Mouse (Mus musculus) CD4-positive, CD25-positive, alpha-beta regulatory T cell, adult 4 months (primary cell): Measurements from ENCODE around the gene A430078G23Rik. TPM values are rescaled to one million over a fixed set of nuclear protein-coding genes. Genes with fewer than 3 reads are reported as not detected.
"Not testable (repeated sequence)": the region's sequence is repeated elsewhere in the genome, so short reads cannot be mapped to it uniquely, and the experiment has no call there.

ENCODE experiments used
- ATAC-seq: one replicate; pipeline ENCODE4 v1.8.0; 2017
- polyA plus RNA-seq, 2 experiments: library from polyadenylated mRNA; unstranded; fragments of 100-300 nt; shearing (Covaris generic); gene quantifications; one replicate each; pipeline ENCODE4 v1.2.1; 2017

A430078G23Rik gene
- 10 to 100 TPM; 38.2 to 52.0 TPM for polyA plus RNA-seq

- ATAC-seq = peak; percentile 50
These were observed at the start of gene A430078G23Rik for GRCm38 (mm10) chr8:3353189-3353810. A430078G23Rik (plus strand) TSS chr8:3353415.

DNA sequence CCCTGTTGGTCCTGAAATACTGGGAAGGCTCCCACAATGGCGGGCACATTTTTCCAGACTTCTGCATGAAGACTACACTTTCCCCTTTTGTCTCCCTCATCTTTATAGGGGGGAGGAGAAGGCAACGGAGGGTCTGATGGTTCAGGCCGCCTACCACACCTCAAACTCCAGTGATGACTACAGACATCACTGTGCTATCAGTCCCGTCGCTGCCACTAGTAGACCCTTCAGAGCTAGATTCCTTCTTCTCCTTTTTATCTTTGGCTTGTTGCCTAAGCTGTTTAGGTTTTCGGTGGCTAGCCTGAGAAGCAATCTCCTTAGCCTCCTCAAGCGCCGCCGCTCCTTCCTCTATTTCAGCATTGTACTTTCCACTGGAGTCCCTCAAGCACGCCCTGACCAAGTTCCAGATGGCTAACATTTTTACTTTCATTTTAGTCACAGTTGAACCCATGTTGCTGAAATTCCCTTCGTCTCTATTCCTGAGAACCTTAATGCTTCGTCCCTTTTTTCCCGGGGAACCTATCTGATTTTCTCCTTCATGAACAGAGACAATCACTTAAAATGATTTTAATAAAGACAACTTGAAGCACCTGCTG is 44.9 kb upstream of the A430078G23Rik start:
- ATAC-seq = not testable (repeated sequence)

DNA sequence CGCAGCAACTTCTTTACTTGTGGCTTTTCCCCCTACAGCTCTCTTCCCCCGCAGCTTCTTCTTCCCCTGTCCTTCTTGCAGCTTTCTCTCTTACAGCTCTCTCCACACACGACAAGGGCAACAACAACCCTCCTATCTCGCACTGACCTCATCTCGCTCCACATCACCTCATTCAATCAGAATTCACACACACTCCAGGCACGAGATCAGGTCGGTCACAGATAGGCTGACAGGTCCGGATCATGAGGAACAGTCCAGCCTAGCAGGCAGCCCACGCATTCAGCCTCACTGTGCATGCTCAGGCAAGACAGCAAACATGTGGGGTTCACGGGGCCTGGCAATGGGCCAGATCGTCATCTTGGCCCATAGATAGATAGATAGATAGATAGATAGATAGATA is 43.6 kb upstream of the A430078G23Rik start:
- no peak for ATAC-seq

- no peak for ATAC-seq
These were observed 41.7 kb upstream of the A430078G23Rik start for GRCm38 (mm10) chr8:3311482-3311881.

- not testable (repeated sequence) for ATAC-seq
These were observed 39.8 kb upstream of the A430078G23Rik start for GRCm38 (mm10) chr8:3313417-3313816.

DNA sequence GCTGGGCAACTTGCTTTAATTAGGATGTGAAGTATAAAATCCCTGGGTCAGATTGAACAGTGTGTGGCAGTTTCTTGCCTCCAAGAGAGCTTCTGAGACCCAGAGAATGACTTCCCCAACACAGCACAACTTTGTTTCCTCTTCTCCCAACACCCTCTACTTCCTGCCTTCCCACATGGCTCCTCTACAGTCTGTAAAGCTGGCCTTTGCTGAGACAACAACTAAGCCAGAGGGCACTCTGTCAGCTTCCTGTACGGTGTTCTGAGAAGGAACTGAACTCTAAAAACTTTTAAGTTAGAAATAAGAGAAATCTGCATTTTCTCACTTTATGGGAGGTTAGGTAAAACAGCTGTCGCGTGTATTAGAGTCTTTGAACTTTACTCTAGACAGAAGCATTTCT is 39.4 kb upstream of the A430078G23Rik start:
- no peak for ATAC-seq

DNA sequence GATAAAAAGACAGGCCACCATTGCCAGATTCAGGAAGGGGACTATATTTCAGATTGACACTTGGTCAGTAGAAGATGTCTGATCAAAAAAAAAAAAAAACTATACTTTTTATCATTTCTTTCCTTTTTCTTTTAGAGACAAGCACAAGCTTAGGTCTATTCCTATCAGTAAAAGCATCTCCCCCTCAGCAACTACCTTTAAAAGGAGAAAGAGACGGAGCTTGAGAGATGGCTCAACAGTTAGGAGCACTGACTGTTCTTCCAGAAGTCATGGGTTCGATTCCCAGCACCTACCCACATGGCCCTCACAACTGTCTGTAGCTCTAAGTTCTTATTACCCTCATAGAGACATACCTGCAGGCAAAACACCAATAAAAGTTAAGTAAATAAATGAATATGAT is 38.9 kb upstream of the A430078G23Rik start:
- ATAC-seq = no peak

DNA sequence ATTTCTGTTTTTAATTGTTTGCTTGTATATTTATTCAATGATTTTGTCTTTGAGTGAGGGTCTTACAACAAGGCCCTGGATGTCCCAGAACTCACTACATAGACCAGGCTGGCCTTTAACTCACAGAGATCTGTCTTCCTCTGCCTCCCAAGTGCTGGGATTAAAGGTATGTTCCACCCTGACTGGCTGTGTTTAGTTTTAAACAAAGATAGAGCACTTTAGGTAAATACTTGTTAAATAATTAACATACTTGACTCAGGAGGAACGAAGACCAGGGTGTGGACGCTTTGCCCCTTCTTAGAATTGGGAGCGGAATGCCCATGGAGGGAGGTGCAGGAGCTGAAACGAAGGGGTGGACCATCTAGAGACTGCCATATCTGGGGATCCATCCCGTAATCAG is 36.6 kb upstream of the A430078G23Rik start:
- no peak for ATAC-seq

DNA sequence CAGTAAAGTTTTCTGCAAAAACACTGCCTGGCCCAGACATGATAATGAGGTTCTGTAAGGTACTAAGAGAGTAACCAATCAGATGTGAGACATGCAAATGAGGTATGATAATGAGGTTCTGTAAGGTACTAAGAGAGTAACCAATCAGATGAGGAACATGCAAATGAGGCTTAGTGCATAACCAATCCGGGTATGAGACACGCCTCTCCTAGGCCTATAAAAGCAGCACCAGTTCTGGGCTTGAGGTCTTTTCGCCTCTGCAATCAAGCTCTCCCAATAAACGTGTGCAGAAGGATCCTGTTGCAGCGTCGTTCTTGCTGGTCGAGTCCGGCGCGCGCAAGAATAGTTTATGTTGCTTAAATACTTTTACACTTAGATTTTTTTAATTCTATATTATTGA is 33.9 kb upstream of the A430078G23Rik start:
- ATAC-seq = not testable (repeated sequence)

DNA sequence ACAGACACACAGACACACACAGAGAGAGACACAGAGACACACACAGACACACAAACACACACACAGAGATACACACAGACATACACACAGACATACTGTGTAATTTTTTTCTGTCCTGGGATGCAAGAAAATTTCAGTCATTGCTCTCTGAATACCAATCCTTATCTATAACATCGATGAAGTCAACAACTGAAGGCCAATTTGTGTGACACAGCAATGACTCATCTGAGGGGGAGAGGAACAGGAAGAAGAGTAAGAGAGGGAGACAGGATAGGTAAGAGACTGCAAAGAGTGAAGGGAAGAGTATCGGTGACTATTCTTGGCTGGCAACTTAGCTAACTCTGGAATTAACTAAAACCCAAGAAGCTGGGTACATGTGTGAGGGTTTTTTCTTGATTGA is 29.0 kb upstream of the A430078G23Rik start:
- peak; percentile 78 for ATAC-seq

DNA sequence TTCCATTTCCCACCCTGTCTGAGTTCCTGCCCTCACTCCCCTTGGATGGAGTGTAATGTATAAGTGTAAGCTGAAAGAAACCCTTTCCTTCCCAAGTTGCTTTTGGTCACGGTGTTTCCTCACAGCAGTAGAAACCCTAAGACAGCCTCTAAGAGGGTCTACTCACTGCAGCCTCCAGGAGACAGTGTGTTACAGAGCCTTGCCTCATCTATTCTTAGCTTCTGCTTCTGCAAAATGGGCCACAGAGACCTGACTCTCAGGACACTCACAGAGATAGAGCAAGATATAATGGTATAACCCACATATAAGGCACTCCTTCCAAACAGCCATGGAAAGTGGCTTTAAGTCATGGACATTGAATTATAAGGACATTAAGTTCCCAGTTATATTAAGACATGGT is 26.2 kb upstream of the A430078G23Rik start:
- ATAC-seq = no peak

GRCm38 (mm10) chr8:3327538-3328245 is 25.5 kb upstream of the A430078G23Rik start:
- peak; percentile 71 for ATAC-seq

GRCm38 (mm10) chr8:3330662-3331061 is 22.6 kb upstream of the A430078G23Rik start:
- peak; percentile 53 for ATAC-seq

DNA sequence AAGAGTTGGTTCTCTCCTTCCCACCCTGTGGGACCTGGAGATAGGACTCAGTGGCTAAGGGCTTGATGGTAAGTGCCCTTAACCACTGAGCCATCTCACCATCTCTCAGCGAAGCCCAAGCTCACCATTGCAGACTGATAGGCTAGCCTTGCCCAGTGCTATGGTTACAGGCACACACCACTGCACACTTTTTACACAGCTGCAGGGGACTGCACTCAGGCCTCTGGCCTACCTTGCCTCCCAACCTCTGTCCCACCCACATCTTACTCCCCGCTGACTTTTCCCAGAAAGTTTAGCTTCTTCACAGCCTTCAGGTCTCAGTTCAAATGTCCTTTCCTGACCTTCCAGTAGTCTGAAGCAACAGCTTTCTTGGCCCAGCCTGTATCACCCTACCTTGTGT is 21.5 kb upstream of the A430078G23Rik start:
- ATAC-seq = no peak

DNA sequence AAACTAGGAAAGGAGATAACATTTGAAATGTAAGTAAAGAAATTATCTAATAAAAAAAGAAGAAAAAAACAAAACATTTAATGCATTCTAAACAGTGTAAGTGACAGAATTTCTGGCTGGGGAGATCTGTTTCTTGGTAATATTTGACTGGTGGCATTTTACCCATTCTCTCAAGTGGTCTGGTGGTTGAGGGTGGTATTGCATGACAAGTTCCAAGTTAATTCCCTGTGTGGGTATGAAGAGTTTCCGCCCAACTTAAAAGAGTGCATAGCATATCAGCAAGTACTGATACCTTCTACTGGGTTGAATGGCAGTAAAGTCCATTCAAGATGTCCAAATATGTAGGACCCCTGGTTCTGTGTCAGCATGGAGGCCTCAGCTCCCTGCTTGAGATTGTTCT is 17.3 kb upstream of the A430078G23Rik start:
- no peak for ATAC-seq

DNA sequence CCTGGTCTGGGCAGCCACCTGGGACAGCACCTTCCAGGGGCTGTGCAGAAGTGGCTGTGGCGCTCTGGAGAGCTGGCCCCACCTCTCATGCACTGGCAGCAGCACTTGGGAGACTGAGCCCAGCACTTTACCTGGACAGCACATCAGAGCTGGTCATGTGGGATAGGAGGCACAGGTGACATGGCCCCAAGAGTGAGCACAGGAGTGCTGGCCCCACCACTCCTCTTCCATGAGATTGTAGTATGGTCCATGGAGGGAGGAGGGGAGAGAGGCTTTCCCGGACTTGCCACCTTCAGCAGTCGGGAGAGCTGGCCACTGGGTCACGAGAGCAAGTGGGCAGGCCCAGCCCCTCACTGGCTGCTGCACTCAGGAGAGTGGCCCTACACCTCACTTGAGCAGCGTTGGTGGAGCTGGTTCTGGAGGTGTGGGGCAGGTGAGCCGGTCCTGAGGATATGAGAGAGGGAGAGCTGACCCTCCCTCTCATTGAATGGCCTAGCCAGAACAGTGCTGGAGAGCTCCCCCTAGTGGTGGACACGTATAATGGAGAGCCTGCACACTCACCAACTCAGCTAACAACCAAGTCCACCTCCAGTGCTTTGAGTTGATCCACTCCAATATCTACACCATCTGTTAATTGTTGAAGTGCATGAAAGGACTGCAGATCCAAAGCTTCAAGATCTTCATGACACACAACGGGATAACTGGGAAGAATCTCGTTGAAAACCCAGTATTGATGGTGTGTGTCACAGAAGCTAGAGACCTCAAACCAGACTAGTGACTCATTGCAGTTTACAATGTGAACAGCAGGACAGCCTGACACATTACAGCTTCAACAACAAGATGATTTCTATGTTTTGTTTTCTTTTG is 16.3 kb upstream of the A430078G23Rik start:
- peak; percentile 79 for ATAC-seq

DNA sequence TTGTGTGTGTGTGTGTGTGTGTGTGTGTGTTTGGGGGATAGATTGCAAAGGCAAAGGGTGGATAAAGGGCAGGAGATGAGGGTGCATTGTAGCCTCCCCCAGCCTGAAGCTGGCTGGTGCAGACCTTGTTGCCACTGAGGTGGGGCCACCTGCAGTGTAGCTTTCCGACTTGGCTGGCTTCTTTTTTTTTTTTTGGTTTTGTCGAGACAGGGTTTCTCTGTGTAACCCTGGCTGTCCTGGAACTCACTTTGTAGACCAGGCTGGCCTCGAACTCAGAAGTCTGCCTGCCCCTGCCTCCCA is 15.7 kb upstream of the A430078G23Rik start:
- not testable (repeated sequence) for ATAC-seq

- no peak for ATAC-seq
These were observed 15.2 kb upstream of the A430078G23Rik start for GRCm38 (mm10) chr8:3337971-3338370.

GRCm38 (mm10) chr8:3340711-3341110 is 12.5 kb upstream of the A430078G23Rik start:
- ATAC-seq = not testable (repeated sequence)

DNA sequence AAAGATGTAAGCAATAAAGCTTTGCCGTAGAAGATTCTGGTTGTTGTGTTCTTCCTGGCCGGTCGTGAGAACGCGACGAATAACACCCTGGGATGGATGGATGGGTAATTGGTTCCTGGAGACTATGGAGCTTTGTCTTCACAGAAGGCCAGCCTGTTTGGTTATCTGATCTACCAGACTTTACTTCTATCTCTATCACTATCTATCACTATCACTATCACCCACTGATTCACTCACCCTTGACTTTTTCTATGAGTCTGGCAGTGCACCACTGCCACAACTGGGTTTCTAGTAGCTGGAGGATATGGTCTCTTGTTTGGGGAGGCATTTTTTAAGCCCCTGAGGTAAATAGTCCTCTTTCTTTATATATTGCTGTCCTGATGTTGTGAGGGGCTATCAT is 7.9 kb upstream of the A430078G23Rik start:
- ATAC-seq = peak; percentile 70

GRCm38 (mm10) chr8:3346691-3347413 is 6.4 kb upstream of the A430078G23Rik start:
- ATAC-seq = no peak

DNA sequence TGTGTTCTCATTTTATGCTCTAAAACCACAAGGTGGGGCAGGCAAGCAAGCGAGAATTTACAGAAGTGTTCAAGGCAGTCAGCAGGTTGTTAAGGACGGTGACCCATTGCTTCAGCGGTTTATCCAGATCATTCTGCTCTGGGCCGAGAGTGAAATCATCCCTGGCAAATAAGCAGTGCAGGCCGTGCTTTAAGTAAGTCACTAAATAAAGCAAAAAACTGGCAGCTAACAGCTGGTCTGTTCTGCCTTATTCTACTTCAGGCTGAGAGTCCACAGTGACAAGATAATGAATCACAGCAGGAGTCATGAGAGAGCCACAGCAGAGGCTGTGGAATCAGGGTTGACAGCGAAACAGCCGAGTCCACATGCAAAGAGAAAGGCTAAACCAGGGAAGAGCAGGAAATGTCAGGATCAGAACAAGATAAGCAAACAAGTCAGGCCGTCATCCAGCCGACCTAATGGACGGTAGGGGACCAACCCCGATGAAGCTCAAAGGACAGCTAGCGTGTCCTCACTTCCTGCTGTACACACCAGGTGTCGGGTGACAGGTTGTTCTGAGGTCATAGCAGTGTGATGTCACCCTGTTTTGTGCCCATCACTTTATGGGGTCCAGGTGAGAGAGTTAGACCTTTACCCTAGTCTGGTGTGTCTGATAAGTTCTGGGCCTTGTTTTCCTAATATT is 4.9 kb upstream of the A430078G23Rik start:
- no peak for ATAC-seq
